Comparison of ENCODE assay signal across 20 mouse cellular contexts in genomic region chr13:71617198-71617597, GRCm38 (mm10).
A peak's percentile ranks its signal among the peaks of the same experiment; 100 is the strongest.
DNase-seq lines count a peak whose midpoint lies in the region; ATAC-seq lines count a peak whose summit lies in the region.
"Had no signal": no experiment of that assay in that cellular context is flagged by ENCODE, and none has a peak within 500 bp of the region (broad histone marks: within the 10 kb centered on the region; RNA-seq: fewer than 3 reads in every experiment).

No protein-coding gene starts in this region.

- peak; percentile 63 for ATAC-seq in limb, embryonic 12.5 days (ENCODE audit: insufficient number of reproducible peaks, insufficient read depth, low FRiP score, low TSS enrichment, low read depth)
- peak; percentile 68 for ATAC-seq in embryonic facial prominence, embryonic 11.5 days (replicated peaks; ENCODE audit: insufficient number of reproducible peaks, low FRiP score, low TSS enrichment, low read depth)
- no peak for ATAC-seq in midbrain, embryonic 11.5 days (ENCODE audit: low FRiP score)
- ATAC-seq: hindbrain, embryonic 16.5 days had no signal

- no peak overlapping the region for H3K4me3 ChIP-seq in limb, embryonic 12.5 days (replicated peaks)
- no peak overlapping the region for H3K4me3 ChIP-seq in limb, embryonic 10.5 days
- H3K4me3 ChIP-seq in embryonic facial prominence, embryonic 11.5 days (ENCODE audit: low read depth, low read length) = no peak overlapping the region
- H3K4me3 ChIP-seq in midbrain, embryonic 11.5 days (ENCODE audit: low read depth, low read length) = no peak overlapping the region
- H3K4me3 ChIP-seq: layer of hippocampus, adult 2 months; left cerebral cortex, adult 2 months; midbrain, embryonic 10.5 days; neural tube, embryonic 12.5 days had no signal

- H3K36me3 ChIP-seq in limb, embryonic 12.5 days = no peaks in the 10 kb centered on the region
- no peaks in the 10 kb centered on the region for H3K36me3 ChIP-seq in limb, embryonic 10.5 days
- no peaks in the 10 kb centered on the region for H3K36me3 ChIP-seq in embryonic facial prominence, embryonic 11.5 days (replicated peaks; ENCODE audit: control insufficient read depth, insufficient read depth, low read depth, low read length)
- H3K36me3 ChIP-seq in midbrain, embryonic 11.5 days (ENCODE audit: control insufficient read depth, insufficient read depth, low read length) = no peaks in the 10 kb centered on the region
- H3K36me3 ChIP-seq: midbrain, embryonic 10.5 days; neural tube, embryonic 12.5 days had no signal

- H3K9ac ChIP-seq in limb, embryonic 12.5 days (replicated peaks) = no peak overlapping the region
- H3K9ac ChIP-seq in embryonic facial prominence, embryonic 11.5 days (replicated peaks; ENCODE audit: low read length) = no peak overlapping the region
- no peak overlapping the region for H3K9ac ChIP-seq in midbrain, embryonic 11.5 days (ENCODE audit: low read length)
- H3K9ac ChIP-seq: neural tube, embryonic 12.5 days had no signal

- H3K4me1 ChIP-seq in limb, embryonic 12.5 days (replicated peaks) = peaks cover 17% of the 10 kb centered on the region
- peaks cover 3% of the 10 kb centered on the region; the same call in 1 of the 2 replicates for H3K4me1 ChIP-seq in limb, embryonic 10.5 days
- no peaks in the 10 kb centered on the region for H3K4me1 ChIP-seq in embryonic facial prominence, embryonic 11.5 days (ENCODE audit: control insufficient read depth, insufficient read depth, low read length)
- H3K4me1 ChIP-seq in midbrain, embryonic 11.5 days (ENCODE audit: control insufficient read depth, insufficient read depth, low read length) = peaks cover 5% of the 10 kb centered on the region; the same call in 1 of the 2 replicates
- H3K4me1 ChIP-seq: neural tube, embryonic 12.5 days had no signal

- 20% methylated on average over 2 of the region's 2 CpGs for WGBS in limb, embryonic 12.5 days
- 53% methylated on average over 2 of the region's 2 CpGs for WGBS in limb, embryonic 10.5 days
- WGBS in embryonic facial prominence, embryonic 11.5 days = 21% methylated on average over 2 of the region's 2 CpGs
- 19% methylated on average over 2 of the region's 2 CpGs for WGBS in midbrain, embryonic 11.5 days

- DNase-seq in limb, embryonic 10.5 days (ENCODE audit: low spot score) = no peak
- DNase-seq in embryo, embryonic 10.5 days (ENCODE audit: low spot score) = peak; percentile 22
- peak; percentile 58 for DNase-seq in embryonic facial prominence, embryonic 11.5 days (ENCODE audit: low spot score)
- peak; percentile 10 for DNase-seq in mesoderm, embryonic 11.5 days (ENCODE audit: low read depth, low spot score)
- no peak for DNase-seq in midbrain, embryonic 11.5 days (ENCODE audit: low spot score, missing footprints)
- DNase-seq in urinary bladder, postnatal 10 days (ENCODE audit: low spot score) = no peak
- DNase-seq in Muller cell, postnatal 12 days (ENCODE audit: inconsistent ontology term) = no peak
- DNase-seq: cerebellum, adult 9-10 months; gastrocnemius, postnatal 10 days; heart, postnatal 10 days; kidney, postnatal 10 days; liver; lung, postnatal 36 days; thymus, postnatal 36 days had no signal

- H3K27me3 ChIP-seq in limb, embryonic 12.5 days = peaks cover 11% of the 10 kb centered on the region
- H3K27me3 ChIP-seq in limb, embryonic 10.5 days (ENCODE audit: low read depth, poor library complexity, severe bottlenecking) = peaks cover 4% of the 10 kb centered on the region; the same call in 1 of the 2 replicates
- H3K27me3 ChIP-seq in embryonic facial prominence, embryonic 11.5 days (ENCODE audit: control insufficient read depth, insufficient read depth, low read length) = no peaks in the 10 kb centered on the region
- H3K27me3 ChIP-seq in midbrain, embryonic 11.5 days (ENCODE audit: control insufficient read depth, insufficient read depth, low read length) = no peaks in the 10 kb centered on the region
- H3K27me3 ChIP-seq: neural tube, embryonic 12.5 days had no signal

- H3K27ac ChIP-seq in limb, embryonic 12.5 days = no peak overlapping the region
- H3K27ac ChIP-seq in limb, embryonic 10.5 days = no peak overlapping the region
- H3K27ac ChIP-seq in embryonic facial prominence, embryonic 11.5 days (replicated peaks; ENCODE audit: low read depth, low read length) = no peak overlapping the region
- H3K27ac ChIP-seq in midbrain, embryonic 11.5 days (ENCODE audit: low read depth, low read length) = no peak overlapping the region
- H3K27ac ChIP-seq: layer of hippocampus, adult 2 months; left cerebral cortex, adult 2 months; midbrain, embryonic 10.5 days; neural tube, embryonic 12.5 days had no signal

- no peaks in the 10 kb centered on the region for H3K9me3 ChIP-seq in limb, embryonic 12.5 days
- H3K9me3 ChIP-seq in limb, embryonic 10.5 days (replicated peaks) = no peaks in the 10 kb centered on the region
- H3K9me3 ChIP-seq in embryonic facial prominence, embryonic 11.5 days (replicated peaks; ENCODE audit: control insufficient read depth, low read length) = no peaks in the 10 kb centered on the region
- no peaks in the 10 kb centered on the region for H3K9me3 ChIP-seq in midbrain, embryonic 11.5 days (ENCODE audit: control insufficient read depth, low read length)
- H3K9me3 ChIP-seq: midbrain, embryonic 10.5 days; neural tube, embryonic 12.5 days had no signal

- no peak overlapping the region for H3K4me2 ChIP-seq in limb, embryonic 12.5 days
- H3K4me2 ChIP-seq in embryonic facial prominence, embryonic 11.5 days (ENCODE audit: low read depth, low read length) = no peak overlapping the region
- H3K4me2 ChIP-seq in midbrain, embryonic 11.5 days = no peak overlapping the region
- H3K4me2 ChIP-seq: neural tube, embryonic 12.5 days had no signal

Comparison
In these comparisons a context has a peak if more than half of its experiments do, and no peak if none do; other contexts are left out.
1. DNase-seq: peak in embryo, embryonic 10.5 days (single experiment), embryonic facial prominence, embryonic 11.5 days (single experiment) and mesoderm, embryonic 11.5 days (single experiment); none in limb, embryonic 10.5 days (single experiment), midbrain, embryonic 11.5 days (single experiment), urinary bladder, postnatal 10 days (single experiment) and Muller cell, postnatal 12 days (single experiment).